Mouse (Mus musculus) liver, adult 2 months (tissue): ENCODE data around the gene Cd3g. TPM values are rescaled to one million over a fixed set of nuclear protein-coding genes. Genes with fewer than 3 reads are reported as not detected.

Experiments
- DNase-seq: peaks from one replicate; pipeline ENCODE4 v3.0.0-alpha.2; 2011; ENCODE audit warnings: low read depth, low spot score; ENCODE audit errors: extremely low read depth
- H3K27ac ChIP-seq: fragments of 200-500 bp; replicated peaks from 2 replicates; pipeline ENCODE4 v1.5.1; 2012; ENCODE audit warnings: low read depth, mild to moderate bottlenecking, control low read depth, inconsistent platforms, low read length; ENCODE audit not compliant: insufficient read depth
- H3K27me3 ChIP-seq: fragments of 200-500 bp; 2 replicates; pipeline ENCODE4 v1.6.1; 2012; ENCODE audit warnings: mild to moderate bottlenecking, moderate library complexity, low read length, inconsistent platforms; ENCODE audit not compliant: control insufficient read depth, insufficient read depth
- H3K36me3 ChIP-seq: fragments of 200-500 bp; 2 replicates; pipeline ENCODE4 v1.6.1; 2012; ENCODE audit warnings: low read length, inconsistent platforms; ENCODE audit not compliant: control insufficient read depth, insufficient read depth
- H3K4me1 ChIP-seq: fragments of 200-500 bp; 2 replicates; pipeline ENCODE4 v1.6.1; 2011; ENCODE audit warnings: low read length; ENCODE audit not compliant: control insufficient read depth, insufficient read depth
- H3K4me3 ChIP-seq: fragments of 200-500 bp; 2 replicates; pipeline ENCODE4 v1.5.1; 2011; ENCODE audit warnings: low read depth, mild to moderate bottlenecking, control low read depth, low read length, moderate library complexity; ENCODE audit not compliant: insufficient read depth
- H3K79me2 ChIP-seq: fragments of 200-500 bp; 2 replicates; pipeline ENCODE4 v1.6.1; 2012; ENCODE audit warnings: inconsistent platforms, mild to moderate bottlenecking, low read length, moderate library complexity; ENCODE audit not compliant: control insufficient read depth, insufficient read depth
- H3K9ac ChIP-seq: fragments of 200-500 bp; 2 replicates; pipeline ENCODE4 v1.6.1; 2012; ENCODE audit warnings: low read depth, mild to moderate bottlenecking, control low read depth, inconsistent platforms, low read length
- CTCF ChIP-seq: fragments of 200-500 bp; IDR thresholded peaks from 2 replicates; pipeline ENCODE4 v1.5.1; 2011; ENCODE audit warnings: low read depth, low read length, control low read depth
- POLR2A ChIP-seq: fragments of 200-500 bp; IDR thresholded peaks from 2 replicates; pipeline ENCODE4 v1.6.1; 2011; ENCODE audit warnings: low read length, control low read depth; ENCODE audit not compliant: insufficient read depth; ENCODE audit errors: extremely low read depth
- WGBS: fragments of 180-500 bp; shearing (Covaris S2); methylation state at CpG from one replicate; pipeline ENCODE4 v1.1.7; 2018; 5-methylcytosine and 5-hydroxymethylcytosine counted together
- polyA plus RNA-seq: library from polyadenylated mRNA; depleted of rRNA; stranded (reverse); fragments of >200 nt; gene quantifications from 2 replicates; pipeline ENCODE4 v1.2.3, GENCODE M21; 2012
- total RNA-seq: library from RNA; depleted of rRNA; stranded (reverse); fragments of >200 nt; gene quantifications from 2 replicates; pipeline ENCODE4 v1.2.3, GENCODE M21; 2014

The Cd3g gene
- total and polyA plus RNA-seq, 2 experiments, result 0.38 to 1.6 TPM

GRCm38 (mm10) chr9:45015841-45016240 is 35.6 kb upstream of the Cd3g start:
- WGBS, result 75% methylated on average over 3 of the region's 3 CpGs
- Histone ChIP-seq H3K4me3 (no peak overlapping the region), H3K27me3 (no peaks in the 10 kb centered on the region), H3K27ac (no peak overlapping the region), H3K36me3 (no peaks in the 10 kb centered on the region), H3K79me2 (no peaks in the 10 kb centered on the region), H3K4me1 (no peaks in the 10 kb centered on the region), H3K9ac (no peak overlapping the region)
- TF ChIP-seq CTCF (no peak), POLR2A (no peak)
- DNase-seq, result no peak

- no peak for TF ChIP-seq POLR2A
- no peak for TF ChIP-seq CTCF
- no peak overlapping the region for H3K9ac ChIP-seq
- H3K4me1 ChIP-seq, result no peaks in the 10 kb centered on the region
- H3K27ac ChIP-seq, result no peak overlapping the region
- WGBS, result 40% methylated on average over 2 of the region's 2 CpGs
- DNase-seq, result no peak
- H3K79me2 ChIP-seq, result no peaks in the 10 kb centered on the region
- H3K36me3 ChIP-seq, result no peaks in the 10 kb centered on the region
- H3K4me3 ChIP-seq, result no peak overlapping the region
- no peaks in the 10 kb centered on the region for H3K27me3 ChIP-seq
Measured at GRCm38 (mm10) chr9:45014879-45015278, 34.6 kb upstream of the Cd3g start.

GRCm38 (mm10) chr9:45011291-45011690 is 31.1 kb upstream of the Cd3g start:
- 48% methylated on average over 6 of the region's 6 CpGs for WGBS

GRCm38 (mm10) chr9:45010461-45010860 is 30.2 kb upstream of the Cd3g start:
- Histone ChIP-seq H3K79me2 (no peaks in the 10 kb centered on the region), H3K27ac (no peak overlapping the region), H3K9ac (no peak overlapping the region), H3K4me1 (no peaks in the 10 kb centered on the region), H3K27me3 (peaks cover 4% of the 10 kb centered on the region; the same call in 1 of the 2 replicates), H3K4me3 (no peak overlapping the region), H3K36me3 (no peaks in the 10 kb centered on the region)
- 69% methylated on average over 4 of the region's 4 CpGs for WGBS
- TF ChIP-seq CTCF, result no peak
- no peak for TF ChIP-seq POLR2A
- DNase-seq, result no peak

More at GRCm38 (mm10) chr9:45011291-45011690, 31.1 kb upstream of the Cd3g start:
- Histone ChIP-seq H3K79me2 (no peaks in the 10 kb centered on the region), H3K27ac (no peak overlapping the region), H3K36me3 (no peaks in the 10 kb centered on the region), H3K9ac (no peak overlapping the region), H3K4me3 (no peak overlapping the region), H3K4me1 (no peaks in the 10 kb centered on the region), H3K27me3 (peaks cover 4% of the 10 kb centered on the region; the same call in 1 of the 2 replicates)
- no peak for DNase-seq
- TF ChIP-seq CTCF (no peak), POLR2A (no peak)

- 89% methylated on average over 19 of the region's 19 CpGs for WGBS
- H3K79me2 ChIP-seq, result no peaks in the 10 kb centered on the region
- TF ChIP-seq POLR2A (no peak), CTCF (no peak)
- H3K36me3 ChIP-seq, result no peaks in the 10 kb centered on the region
- peaks cover 4% of the 10 kb centered on the region; the same call in 1 of the 2 replicates for H3K27me3 ChIP-seq
- no peak for DNase-seq
- H3K9ac ChIP-seq, result no peak within 1 kb of the TSS
- H3K27ac ChIP-seq, result no peak within 1 kb of the TSS
- H3K4me3 ChIP-seq, result 0 out of 2 replicates have a peak within 1 kb of the TSS, but pooled peaks have one; percentile 8
- no peaks in the 10 kb centered on the region for H3K4me1 ChIP-seq
Measured at GRCm38 (mm10) chr9:45009180-45010078, 29.2 kb upstream of the Cd3g start, which contains the start of gene Cd3e. TSS of gene Cd3e (minus strand) at chr9:45009627.

GRCm38 (mm10) chr9:45008342-45008741 is 28.1 kb upstream of the Cd3g start:
- 80% methylated on average over 4 of the region's 4 CpGs for WGBS
- Histone ChIP-seq H3K4me1 (no peaks in the 10 kb centered on the region), H3K9ac (no peak overlapping the region), H3K79me2 (no peaks in the 10 kb centered on the region), H3K36me3 (no peaks in the 10 kb centered on the region), H3K4me3 (no peak overlapping the region), H3K27ac (no peak overlapping the region), H3K27me3 (peaks cover 4% of the 10 kb centered on the region; the same call in 1 of the 2 replicates)
- no peak for DNase-seq
- TF ChIP-seq POLR2A (no peak), CTCF (no peak)
